Mouse (Mus musculus) hindbrain, embryonic 11.5 days (tissue): ENCODE data around the gene Pou4f1. TPM values are rescaled to one million over a fixed set of nuclear protein-coding genes. Genes with fewer than 3 reads are reported as not detected.

Experiments used
- ATAC-seq: fragments of 200-750 bp; cut with Nextera tagmentation; 2 replicates; pipeline ENCODE4 v1.8.0; 2017; ENCODE audit warnings: mild to moderate bottlenecking, moderate TSS enrichment, moderate library complexity; ENCODE audit not compliant: low FRiP score
- DNase-seq: peaks from one replicate; pipeline ENCODE4 v3.0.0-alpha.2; 2015; ENCODE audit warnings: low spot score
- H3K27ac ChIP-seq: fragments of 300-500 bp; sonication (generic); 2 replicates; pipeline ENCODE4 v1.5.1; 2014; ENCODE audit warnings: mild to moderate bottlenecking, low read depth, low read length
- H3K27me3 ChIP-seq: fragments of 300-500 bp; sonication (generic); 2 replicates; pipeline ENCODE4 v1.6.1; 2014; ENCODE audit warnings: mild to moderate bottlenecking, low read length, moderate library complexity, mixed read lengths; ENCODE audit not compliant: control insufficient read depth, insufficient read depth
- H3K36me3 ChIP-seq: fragments of 300-500 bp; sonication (generic); 2 replicates; pipeline ENCODE4 v1.6.1; 2014; ENCODE audit warnings: mild to moderate bottlenecking, low read length, moderate library complexity, mixed read lengths; ENCODE audit not compliant: control insufficient read depth, insufficient read depth
- H3K4me1 ChIP-seq: fragments of 300-500 bp; sonication (generic); replicated peaks from 2 replicates; pipeline ENCODE4 v1.6.1; 2014; ENCODE audit warnings: low read length, mixed read lengths; ENCODE audit not compliant: control insufficient read depth, insufficient read depth
- H3K4me2 ChIP-seq: fragments of 300-500 bp; sonication (generic); replicated peaks from 2 replicates; pipeline ENCODE4 v1.6.1; 2014; ENCODE audit warnings: mild to moderate bottlenecking, low read depth, low read length
- H3K4me3 ChIP-seq: fragments of 300-500 bp; sonication (generic); 2 replicates; pipeline ENCODE4 v1.5.1; 2014; ENCODE audit warnings: low read depth, low read length
- H3K9ac ChIP-seq: fragments of 300-500 bp; sonication (generic); 2 replicates; pipeline ENCODE4 v1.6.1; 2014; ENCODE audit warnings: low read depth, low read length
- H3K9me3 ChIP-seq: fragments of 300-500 bp; sonication (generic); 2 replicates; pipeline ENCODE4 v1.6.1; 2016; ENCODE audit warnings: low read length; ENCODE audit not compliant: control insufficient read depth
- WGBS: fragments of 180-500 bp; shearing (Covaris S2); extraction: QIAGEN DNeasy Blood & Tissue Kit; methylation state at CpG from one replicate; pipeline ENCODE4 v1.1.7; 2014; 5-methylcytosine and 5-hydroxymethylcytosine counted together
- polyA plus RNA-seq: library from polyadenylated mRNA; unstranded; fragments of >200 nt; fragmentation: Nextera tagmentation; extraction: Ambion mirVana; gene quantifications from 2 replicates; pipeline ENCODE4 v1.2.1, GENCODE M21; 2014

The Pou4f1 gene
- polyA plus RNA-seq, 1 experiment from 2014 or later: 56.5 TPM

- H3K9me3 ChIP-seq: no peaks in the 10 kb centered on the region
- H3K4me2 ChIP-seq: peak overlapping the region; percentile 68
- H3K27ac ChIP-seq: peak overlapping the region; percentile 70
- WGBS: under 1% methylated on average over 76 of the region's 101 CpGs
- peaks cover 72% of the 10 kb centered on the region for H3K27me3 ChIP-seq
- peak overlapping the region; percentile 46 for H3K4me3 ChIP-seq
- no peaks in the 10 kb centered on the region for H3K36me3 ChIP-seq
- DNase-seq (peak; percentile 52), ATAC-seq (peak; percentile 48)
- H3K4me1 ChIP-seq: peaks cover 7% of the 10 kb centered on the region
- H3K9ac ChIP-seq: peak overlapping the region; percentile 64
Observed at GRCm38 (mm10) chr14:104467133-104467965, 450 bp downstream of the Pou4f1 start.

DNA sequence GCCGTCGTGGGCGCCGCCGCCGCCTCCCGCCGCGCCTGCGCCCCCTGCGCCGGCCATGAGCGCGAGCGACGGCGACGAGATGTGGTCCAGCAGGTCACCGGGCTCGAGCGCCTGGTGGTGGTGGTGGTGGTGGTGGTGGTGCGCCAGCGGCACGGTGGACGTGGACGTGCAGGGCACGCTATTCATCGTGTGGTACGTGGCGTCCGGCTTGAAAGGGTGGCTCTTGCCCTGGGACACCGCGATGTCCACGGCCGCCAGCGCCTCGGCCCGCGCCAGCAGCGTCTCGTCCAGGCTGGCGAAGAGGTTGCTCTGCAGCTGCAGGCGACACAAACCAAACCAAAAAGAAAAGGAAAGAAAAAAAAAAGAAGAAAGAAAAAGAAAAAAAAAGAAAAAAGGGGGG is 1.2 kb downstream of the Pou4f1 start:
- H3K4me2 ChIP-seq: peak overlapping the region; percentile 68
- no peaks in the 10 kb centered on the region for H3K9me3 ChIP-seq
- H3K4me3 ChIP-seq: peak overlapping the region; percentile 46
- no peaks in the 10 kb centered on the region for H3K36me3 ChIP-seq
- peaks cover 70% of the 10 kb centered on the region for H3K27me3 ChIP-seq
- ATAC-seq (no peak), DNase-seq (peak; percentile 53)
- peaks cover 7% of the 10 kb centered on the region for H3K4me1 ChIP-seq
- WGBS: 1% methylated on average over 23 of the region's 43 CpGs
- H3K9ac ChIP-seq: peak overlapping the region; percentile 64
- H3K27ac ChIP-seq: peak overlapping the region; percentile 62

GRCm38 (mm10) chr14:104465483-104466235 is 2.1 kb downstream of the Pou4f1 start:
- Histone ChIP-seq H3K9ac (peak overlapping the region; percentile 23; the same call in 1 of the 2 replicates), H3K36me3 (no peaks in the 10 kb centered on the region), H3K9me3 (no peaks in the 10 kb centered on the region), H3K4me3 (peak overlapping the region; percentile 46), H3K27ac (no peak overlapping the region), H3K27me3 (peaks cover 68% of the 10 kb centered on the region), H3K4me1 (peaks cover 4% of the 10 kb centered on the region), H3K4me2 (peak overlapping the region; percentile 68)
- ATAC-seq: no peak
- under 1% methylated on average over 63 of the region's 64 CpGs for WGBS
- peak; percentile 67 for DNase-seq

DNA sequence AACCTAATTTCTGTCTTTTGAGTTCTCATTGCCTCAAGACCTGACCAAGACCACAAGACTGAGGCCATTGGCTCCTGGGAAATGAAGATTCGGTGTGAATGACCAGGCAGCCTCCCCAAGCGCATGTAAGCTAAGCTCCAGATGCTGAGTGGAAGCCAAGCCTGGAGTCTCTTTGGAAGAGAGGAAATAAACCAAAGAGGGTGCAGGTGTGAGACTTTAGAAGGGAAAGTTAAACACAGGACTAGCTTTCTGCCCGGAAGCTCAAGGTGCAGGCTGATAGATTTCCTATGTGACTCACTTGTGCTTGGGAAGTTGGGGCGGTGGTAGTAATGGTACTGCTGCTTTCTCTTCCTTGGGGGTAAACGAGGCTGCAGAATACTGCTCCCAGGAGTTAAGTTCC is 3.0 kb downstream of the Pou4f1 start:
- Histone ChIP-seq H3K9ac (no peak overlapping the region), H3K27ac (no peak overlapping the region), H3K27me3 (peaks cover 66% of the 10 kb centered on the region), H3K36me3 (no peaks in the 10 kb centered on the region), H3K4me2 (no peak overlapping the region), H3K4me3 (peak overlapping the region; percentile 46; the same call in 1 of the 2 replicates), H3K9me3 (no peaks in the 10 kb centered on the region), H3K4me1 (peaks cover 4% of the 10 kb centered on the region)
- DNase-seq (peak; percentile 49), ATAC-seq (no peak)
- WGBS: 3% methylated on average over 5 of the region's 5 CpGs

DNA sequence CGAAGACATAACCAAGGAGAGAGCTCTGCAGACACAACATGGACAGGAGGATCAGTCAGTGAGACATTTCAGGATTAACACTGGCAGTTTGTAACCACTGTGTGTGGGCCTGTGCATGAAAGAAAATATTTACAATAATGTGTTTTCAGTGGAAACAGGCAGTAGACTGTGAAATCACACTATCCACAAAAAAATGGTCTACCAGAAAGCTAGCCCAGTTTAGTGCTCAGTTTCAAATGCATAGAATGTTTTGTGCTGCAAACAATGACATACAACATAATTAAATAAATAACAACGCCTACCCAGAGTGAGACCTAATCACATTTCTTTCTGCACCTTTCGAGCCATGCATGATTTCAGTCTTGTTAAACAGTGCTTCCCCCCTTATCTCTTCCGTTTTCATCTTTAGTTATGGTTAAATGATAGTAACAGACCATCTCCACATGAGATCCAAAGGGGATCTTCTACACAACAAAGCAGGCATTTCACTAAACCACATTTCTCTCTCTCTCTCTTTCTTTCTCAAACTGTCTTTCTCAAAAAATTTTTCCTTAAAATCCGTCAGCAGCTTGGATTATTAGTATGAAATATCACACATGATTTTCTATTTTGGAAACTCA is 4.1 kb downstream of the Pou4f1 start:
- Histone ChIP-seq H3K27ac (no peak overlapping the region), H3K9ac (no peak overlapping the region), H3K4me3 (no peak overlapping the region), H3K4me1 (peaks cover 4% of the 10 kb centered on the region), H3K9me3 (no peaks in the 10 kb centered on the region), H3K27me3 (peaks cover 64% of the 10 kb centered on the region), H3K36me3 (no peaks in the 10 kb centered on the region), H3K4me2 (no peak overlapping the region)
- no peak for ATAC-seq
- 2% methylated on average over 5 of the region's 5 CpGs for WGBS
- peak; percentile 37 for DNase-seq

GRCm38 (mm10) chr14:104461286-104462240 is 6.2 kb downstream of the Pou4f1 start:
- Histone ChIP-seq H3K4me1 (peaks cover 4% of the 10 kb centered on the region; the same call in 1 of the 2 replicates), H3K9ac (no peak overlapping the region), H3K36me3 (no peaks in the 10 kb centered on the region), H3K4me3 (0 out of 2 replicates have a peak overlapping the region, but pooled peaks have one; percentile 32), H3K27me3 (peaks cover 58% of the 10 kb centered on the region), H3K27ac (no peak overlapping the region), H3K4me2 (peak overlapping the region; percentile 63; the same call in 1 of the 2 replicates), H3K9me3 (no peaks in the 10 kb centered on the region)
- no peak for ATAC-seq
- DNase-seq: peak; percentile 46
- under 1% methylated on average over 10 of the region's 10 CpGs for WGBS

DNA sequence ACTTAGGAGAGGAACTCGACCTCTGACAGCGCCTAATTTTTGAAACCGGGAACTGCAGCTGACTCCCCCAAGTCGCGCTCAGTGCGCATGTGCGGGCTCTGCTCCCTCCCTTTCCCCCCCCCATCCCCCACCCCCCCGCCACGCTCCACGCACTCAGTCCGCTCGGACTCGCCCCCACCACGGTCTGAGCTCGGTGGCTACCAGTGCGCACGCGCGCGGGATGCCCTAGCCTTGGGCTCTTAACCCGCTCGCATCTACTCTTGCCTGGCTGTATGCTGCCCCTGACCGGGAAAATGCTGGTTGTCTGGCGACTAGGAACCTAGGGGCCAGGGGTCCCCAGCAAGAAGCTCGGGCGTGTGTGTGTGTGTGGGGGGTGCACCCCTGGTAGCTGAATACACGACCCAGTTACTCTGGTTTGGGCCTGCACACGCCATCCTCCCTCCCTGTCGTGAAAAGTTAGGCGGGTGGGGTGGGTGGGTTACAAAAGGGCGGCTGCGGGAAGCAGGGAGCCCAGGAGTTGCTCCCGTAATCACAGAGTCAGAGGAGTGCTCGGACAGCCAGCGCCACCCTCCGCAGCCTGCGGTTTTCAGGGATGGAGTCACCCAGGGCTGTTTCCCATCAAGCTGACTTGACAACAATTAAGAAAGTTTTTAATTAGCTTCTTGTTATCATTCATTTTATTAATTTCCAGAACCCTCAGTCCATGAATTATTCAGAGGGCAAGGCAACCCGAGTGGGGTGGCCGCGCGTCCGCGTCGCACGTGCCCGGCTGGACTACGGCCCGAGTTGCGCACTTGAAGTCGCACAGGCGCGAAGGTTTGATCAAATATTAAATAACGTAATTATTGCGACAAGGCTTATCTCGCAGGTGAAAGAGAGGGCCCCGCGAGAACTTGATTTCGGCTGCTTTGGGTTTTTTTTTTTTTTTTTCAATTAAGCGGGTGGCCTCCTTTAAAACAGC is 7.2 kb downstream of the Pou4f1 start:
- Histone ChIP-seq H3K27ac (no peak overlapping the region), H3K36me3 (no peaks in the 10 kb centered on the region), H3K4me3 (peak overlapping the region; percentile 32), H3K9me3 (no peaks in the 10 kb centered on the region), H3K9ac (no peak overlapping the region; the same call in 1 of the 2 replicates), H3K4me2 (peak overlapping the region; percentile 63), H3K4me1 (no peaks in the 10 kb centered on the region), H3K27me3 (peaks cover 53% of the 10 kb centered on the region)
- WGBS: under 1% methylated on average over 54 of the region's 59 CpGs
- ATAC-seq (peak; percentile 94), DNase-seq (peak; percentile 91)
